Mouse (Mus musculus) myocyte (in vitro differentiated cells): ENCODE results near the gene Zfp771. TPM values are rescaled to one million over a fixed set of nuclear protein-coding genes. Genes with fewer than 3 reads are reported as not detected.

Source experiments
- H3K27me3 ChIP-seq: one replicate; pipeline ENCODE4 v1.6.1; 2011; ENCODE audit not compliant: control insufficient read depth, insufficient read depth, insufficient read length
- H3K36me3 ChIP-seq: one replicate; pipeline ENCODE4 v1.6.1; 2011; ENCODE audit not compliant: control insufficient read depth, insufficient read depth
- H3K4me2 ChIP-seq: one replicate; pipeline ENCODE4 v1.6.1; 2011; ENCODE audit warnings: low read depth, control low read depth
- H3K4me3 ChIP-seq: one replicate; pipeline ENCODE4 v1.5.1; 2011; ENCODE audit warnings: mild to moderate bottlenecking, control low read depth, moderate library complexity
- H3K79me2 ChIP-seq: one replicate; pipeline ENCODE4 v1.6.1; 2011; ENCODE audit not compliant: control insufficient read depth, insufficient read depth
- H3ac ChIP-seq: one replicate; pipeline ENCODE4 v1.6.1; 2011; ENCODE audit not compliant: control insufficient read depth, insufficient read length
- CEBPB ChIP-seq: IDR thresholded peaks from 2 replicates; pipeline ENCODE4 v1.6.1; 2011; ENCODE audit warnings: mild to moderate bottlenecking, moderate library complexity; ENCODE audit not compliant: poor library complexity, insufficient read depth, severe bottlenecking
- E2F4 ChIP-seq: IDR thresholded peaks from one replicate; pipeline ENCODE4 v1.6.1; 2011; ENCODE audit warnings: mild to moderate bottlenecking, control low read depth, moderate library complexity; ENCODE audit not compliant: insufficient read depth
- MAX ChIP-seq: IDR thresholded peaks from one replicate; pipeline ENCODE4 v1.6.1; 2011; ENCODE audit warnings: low read depth, mild to moderate bottlenecking, control low read depth
- MYOD1 ChIP-seq, 3 experiments: IDR thresholded peaks; one replicate each; pipeline ENCODE4 v1.6.1; 2011; ENCODE audit warnings: control low read depth in 2 of 3, low read depth in 2 of 3, mild to moderate bottlenecking in 2 of 3, moderate library complexity in 1 of 3; ENCODE audit not compliant: insufficient read length in 2 of 3, control insufficient read depth in 1 of 3
- MYOG ChIP-seq, 3 experiments: IDR thresholded peaks; one replicate each; pipeline ENCODE4 v1.6.1; 2011; ENCODE audit warnings: control low read depth in 2 of 3, low read depth in 2 of 3, mild to moderate bottlenecking in 2 of 3; ENCODE audit not compliant: insufficient read length in 2 of 3, control insufficient read depth in 1 of 3, insufficient read depth in 1 of 3
- POLR2A ChIP-seq: IDR thresholded peaks from one replicate; pipeline ENCODE4 v1.6.1; 2011; ENCODE audit warnings: low read depth, mild to moderate bottlenecking, control low read depth, moderate library complexity; ENCODE audit not compliant: insufficient read length
- POLR2AphosphoS2 ChIP-seq: IDR thresholded peaks from one replicate; pipeline ENCODE4 v1.6.1; 2011; ENCODE audit warnings: low read depth, control low read depth; ENCODE audit not compliant: insufficient read length
- REST ChIP-seq: IDR thresholded peaks from one replicate; pipeline ENCODE4 v1.6.1; 2011; ENCODE audit warnings: mild to moderate bottlenecking, control low read depth, moderate library complexity; ENCODE audit not compliant: insufficient read depth, insufficient read length
- SRF ChIP-seq: IDR thresholded peaks from one replicate; pipeline ENCODE4 v1.6.1; 2011; ENCODE audit warnings: low read depth; ENCODE audit not compliant: control insufficient read depth, insufficient read length
- TCF12 ChIP-seq: IDR thresholded peaks from one replicate; pipeline ENCODE4 v1.6.1; 2011; ENCODE audit warnings: mild to moderate bottlenecking, control low read depth; ENCODE audit not compliant: poor library complexity, insufficient read depth, severe bottlenecking
- TCF3 ChIP-seq: IDR thresholded peaks from one replicate; pipeline ENCODE4 v1.6.1; 2011; ENCODE audit warnings: low read depth, control low read depth; ENCODE audit not compliant: insufficient read length
- USF1 ChIP-seq: IDR thresholded peaks from one replicate; pipeline ENCODE4 v1.6.1; 2011; ENCODE audit warnings: low read depth, mild to moderate bottlenecking, control low read depth, moderate library complexity
- polyA plus RNA-seq: library from polyadenylated mRNA; unstranded; fragments of >200 nt; fragmentation: generic; extraction: Trizol; gene quantifications from one replicate; pipeline ENCODE4 v1.2.1, GENCODE M21; 2012; ENCODE audit warnings: missing spikeins

Gene Zfp771
- polyA plus RNA-seq, 1 experiment = 34.9 TPM

- no peaks in the 10 kb centered on the region for H3K79me2 ChIP-seq
- no peak within 1 kb of the TSS for H3ac ChIP-seq
- H3K27me3 ChIP-seq = peaks cover 52% of the 10 kb centered on the region
- no peak within 1 kb of the TSS for H3K4me3 ChIP-seq
- TF ChIP-seq E2F4 (no peak), TCF3 (no peak), TCF12 (no peak), MYOD1 (IDR thresholded peaks at IDR 0.05; ENCODE audit: control insufficient read depth in 1 of 3, insufficient read length in 2 of 3, low read depth in 2 of 3) (no peak), POLR2AphosphoS2 (no peak), REST (no peak), SRF (no peak), POLR2A (no peak), CEBPB (no peak), USF1 (no peak), MYOG (IDR thresholded peaks at IDR 0.05; ENCODE audit: control insufficient read depth in 1 of 3, insufficient read depth in 1 of 3, insufficient read length in 2 of 3, low read depth in 2 of 3) (no peak), MAX (no peak)
- no peaks in the 10 kb centered on the region for H3K36me3 ChIP-seq
- H3K4me2 ChIP-seq = no peak within 1 kb of the TSS
Observed at GRCm38 (mm10) chr7:127296098-127296497, 52.0 kb downstream of the Zfp771 start, which contains the start of gene Itgal. TSS of gene Itgal (plus strand) at chr7:127296260.

DNA sequence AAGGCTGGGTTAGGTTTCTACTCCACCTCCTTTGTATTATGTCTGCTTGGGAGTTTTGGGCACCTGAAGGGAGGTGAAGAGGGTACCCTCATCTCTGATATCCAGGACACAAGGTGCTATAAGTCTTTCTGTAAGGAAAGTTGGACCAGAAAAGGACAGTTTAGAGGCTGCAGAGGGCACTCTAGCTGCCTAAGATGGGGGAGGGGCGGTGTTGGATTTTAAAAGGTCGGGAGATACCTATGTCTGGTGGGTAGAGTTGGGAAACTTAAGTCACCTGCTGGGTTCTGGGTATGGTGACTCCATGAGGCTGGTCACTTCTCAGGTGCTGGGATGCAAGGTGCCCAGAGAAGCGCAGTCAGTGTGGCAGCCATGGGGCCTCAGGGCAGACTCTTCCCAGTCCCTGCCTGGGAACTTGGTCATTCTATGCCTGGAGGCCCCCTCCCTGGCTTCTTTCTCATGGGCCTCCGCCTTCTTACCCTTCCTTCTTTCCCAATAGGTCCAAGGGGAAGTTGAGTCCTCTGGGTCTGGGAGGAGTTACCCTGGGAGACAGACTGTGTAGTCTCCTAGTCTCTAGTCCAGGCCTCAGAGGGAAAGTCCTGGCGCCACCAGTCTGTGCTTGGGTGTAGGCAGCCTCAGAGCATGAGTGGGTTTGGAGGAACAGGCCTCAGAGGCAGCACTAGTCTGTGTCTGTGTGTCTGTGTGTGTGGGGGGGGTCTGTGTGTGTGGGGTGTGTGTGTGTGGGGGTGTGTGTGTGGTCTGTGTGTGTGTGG lies 52.9 kb downstream of the Zfp771 start:
- no peak overlapping the region for H3ac ChIP-seq

GRCm38 (mm10) chr7:127297586-127298193 lies 53.6 kb downstream of the Zfp771 start:
- TF ChIP-seq POLR2AphosphoS2 (no peak), MYOG (IDR thresholded peaks at IDR 0.05; ENCODE audit: control insufficient read depth in 1 of 3, insufficient read depth in 1 of 3, insufficient read length in 2 of 3, low read depth in 2 of 3) (no peak), CEBPB (no peak), USF1 (no peak), MAX (no peak), REST (no peak), TCF3 (no peak), E2F4 (no peak), SRF (no peak), TCF12 (no peak), POLR2A (no peak)
- no peak overlapping the region for H3K4me3 ChIP-seq
- no peaks in the 10 kb centered on the region for H3K79me2 ChIP-seq
- peaks cover 49% of the 10 kb centered on the region for H3K27me3 ChIP-seq
- H3K4me2 ChIP-seq = no peak overlapping the region
- H3ac ChIP-seq = no peak overlapping the region
- H3K36me3 ChIP-seq = no peaks in the 10 kb centered on the region

More for the DNA sequence above, 52.9 kb downstream of the Zfp771 start:
- Histone ChIP-seq H3K4me2 (no peak overlapping the region), H3K27me3 (peaks cover 49% of the 10 kb centered on the region), H3K4me3 (no peak overlapping the region), H3K79me2 (no peaks in the 10 kb centered on the region), H3K36me3 (no peaks in the 10 kb centered on the region)
- TF ChIP-seq MAX = no peak
- no peak for TF ChIP-seq SRF
- no peak for TF ChIP-seq REST
- TF ChIP-seq USF1 = no peak
- no peak for TF ChIP-seq POLR2AphosphoS2
- no peak for TF ChIP-seq CEBPB
- TF ChIP-seq TCF12 = no peak
- TF ChIP-seq POLR2A = no peak
- TF ChIP-seq MYOG (IDR thresholded peaks at IDR 0.05; ENCODE audit: control insufficient read depth in 1 of 3, insufficient read depth in 1 of 3, insufficient read length in 2 of 3, low read depth in 2 of 3) = no peak
- TF ChIP-seq E2F4 = no peak
- TF ChIP-seq MYOD1 (IDR thresholded peaks at IDR 0.05; ENCODE audit: control insufficient read depth in 1 of 3, insufficient read length in 2 of 3, low read depth in 2 of 3) = no peak
- no peak for TF ChIP-seq TCF3

Other genes starting within 250 kb of the Zfp771 start
- gene Mvp, start 229.7 kb upstream of the Zfp771 start, polyA plus RNA-seq = 111 TPM
- gene Pagr1b, start 227.8 kb upstream of the Zfp771 start, polyA plus RNA-seq = 0.95 TPM
- gene Pagr1a, start 226.9 kb upstream of the Zfp771 start, polyA plus RNA-seq = 8.1 TPM
- 37.7 TPM for gene Gm42742, start 223.2 kb upstream of the Zfp771 start, polyA plus RNA-seq
- gene Prrt2, start 223.1 kb upstream of the Zfp771 start, polyA plus RNA-seq = not detected
- 115 TPM for gene Maz, start 217.2 kb upstream of the Zfp771 start, polyA plus RNA-seq
- 29.9 TPM for gene Kif22, start 201.8 kb upstream of the Zfp771 start, polyA plus RNA-seq
- not detected for gene Zg16, start 156.9 kb upstream of the Zfp771 start, polyA plus RNA-seq
- 45.0 TPM for gene AI467606, start 152.9 kb upstream of the Zfp771 start, polyA plus RNA-seq
- gene Qprt, start 122.0 kb upstream of the Zfp771 start, polyA plus RNA-seq = 0.04 TPM
- gene Spn, start 106.5 kb upstream of the Zfp771 start, polyA plus RNA-seq = 21.7 TPM
- gene Cd2bp2, start 48.2 kb upstream of the Zfp771 start, polyA plus RNA-seq = 58.3 TPM
- gene Tbc1d10b, start 35.8 kb upstream of the Zfp771 start, polyA plus RNA-seq = 62.8 TPM
- 10,881 TPM for gene Mylpf, start 35.4 kb upstream of the Zfp771 start, polyA plus RNA-seq
- 11.4 TPM for gene Zfp553, start 11.2 kb upstream of the Zfp771 start, polyA plus RNA-seq
- gene Sept1, start 11.1 kb upstream of the Zfp771 start, polyA plus RNA-seq = 2.2 TPM
- 76.9 TPM for gene Dctpp1, start 16.4 kb downstream of the Zfp771 start, polyA plus RNA-seq
- 17.2 TPM for gene Sephs2, start 29.8 kb downstream of the Zfp771 start, polyA plus RNA-seq
- gene Itgal, start 52.0 kb downstream of the Zfp771 start, polyA plus RNA-seq = 0.16 TPM
- 17.3 TPM for gene Zfp768, start 101.3 kb downstream of the Zfp771 start, polyA plus RNA-seq
- gene Zfp747, start 131.8 kb downstream of the Zfp771 start, polyA plus RNA-seq = 3.6 TPM
- gene 9130019O22Rik, start 142.9 kb downstream of the Zfp771 start, polyA plus RNA-seq = 0.34 TPM
- gene E430018J23Rik, start 149.4 kb downstream of the Zfp771 start, polyA plus RNA-seq = 3.0 TPM
- 1.2 TPM for gene Zfp764, start 162.5 kb downstream of the Zfp771 start, polyA plus RNA-seq
- 11.6 TPM for gene Zfp688, start 177.8 kb downstream of the Zfp771 start, polyA plus RNA-seq
- gene Zfp689, start 204.9 kb downstream of the Zfp771 start, polyA plus RNA-seq = 2.1 TPM
- gene Prr14, start 215.3 kb downstream of the Zfp771 start, polyA plus RNA-seq = 26.5 TPM
- 21.2 TPM for gene Fbrs, start 234.9 kb downstream of the Zfp771 start, polyA plus RNA-seq